Mouse (Mus musculus): ENCODE measurements around the gene Klra5.

DNA sequence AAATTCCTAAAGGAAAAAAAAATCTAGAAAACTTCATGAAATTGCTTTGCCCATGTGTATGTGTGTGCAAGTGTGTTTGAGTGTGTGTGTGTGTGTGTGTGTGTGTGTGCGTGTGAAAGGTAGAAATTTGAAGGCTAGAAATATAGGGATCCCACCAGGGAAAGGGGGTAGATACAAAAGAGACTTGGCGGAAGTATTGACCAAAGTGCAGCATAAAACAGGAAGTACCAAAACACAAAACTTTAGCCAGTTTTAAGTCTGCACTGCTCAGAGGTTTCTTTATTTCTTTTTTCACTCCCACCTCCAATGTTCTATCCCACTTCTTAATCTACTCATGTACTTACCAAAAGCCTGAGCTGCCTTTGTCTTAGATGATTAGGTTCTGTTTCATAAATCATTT lies 34.9 kb downstream of the Klra5 start:
- TF ChIP-seq EP300 (IDR thresholded peaks at IDR 0.05; ENCODE audit: low read depth) = no peak
- no peak for TF ChIP-seq CTCF (IDR thresholded peaks at IDR 0.05; ENCODE audit: low read depth)

All from heart, postnatal 0 days (tissue).